Mouse (Mus musculus): ENCODE data around the gene Fam227a.

The Fam227a gene

DNA sequence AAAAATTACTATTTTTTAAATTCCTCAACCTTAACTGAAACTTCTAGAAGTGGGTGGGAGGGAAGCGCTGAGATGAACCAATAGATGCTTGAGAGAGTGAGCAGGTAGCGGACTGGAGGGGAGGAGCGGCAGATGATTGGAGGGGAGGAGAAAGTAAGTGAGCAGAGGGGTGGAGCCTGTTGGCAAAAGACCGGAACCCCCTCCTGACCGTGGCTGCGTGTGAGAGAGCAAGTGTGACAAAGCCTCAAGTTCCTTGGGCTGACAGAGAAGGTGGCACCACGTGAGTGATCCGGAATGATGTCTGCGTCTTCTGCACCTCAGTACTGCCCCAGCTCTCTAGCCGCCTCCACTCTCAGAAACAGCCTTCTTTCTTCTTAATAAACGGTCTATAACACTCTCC is 41.6 kb downstream of the Fam227a start:
- DNase-seq (ENCODE audit: extremely low spot score, low spot score): no peak

DNA sequence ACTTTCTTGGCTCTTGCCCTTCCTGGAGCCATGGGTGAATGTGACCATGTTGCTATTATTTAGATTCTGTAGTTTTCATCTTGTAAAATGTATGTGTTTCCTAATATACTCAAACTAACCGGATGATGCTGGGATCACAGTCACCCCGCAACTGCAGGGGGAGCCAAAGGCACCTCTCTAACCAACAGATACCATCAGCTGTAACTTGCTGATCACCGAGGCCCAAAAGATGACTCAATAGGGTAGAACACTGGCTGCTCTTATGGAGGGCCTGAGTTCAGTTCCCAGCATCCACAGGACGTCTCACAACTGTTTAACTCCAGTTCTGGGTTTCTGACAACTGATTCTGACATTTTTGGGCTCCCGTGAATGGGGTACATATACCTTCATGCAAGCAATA is 42.0 kb downstream of the Fam227a start:
- no peak for DNase-seq (ENCODE audit: extremely low spot score, low spot score)

DNA sequence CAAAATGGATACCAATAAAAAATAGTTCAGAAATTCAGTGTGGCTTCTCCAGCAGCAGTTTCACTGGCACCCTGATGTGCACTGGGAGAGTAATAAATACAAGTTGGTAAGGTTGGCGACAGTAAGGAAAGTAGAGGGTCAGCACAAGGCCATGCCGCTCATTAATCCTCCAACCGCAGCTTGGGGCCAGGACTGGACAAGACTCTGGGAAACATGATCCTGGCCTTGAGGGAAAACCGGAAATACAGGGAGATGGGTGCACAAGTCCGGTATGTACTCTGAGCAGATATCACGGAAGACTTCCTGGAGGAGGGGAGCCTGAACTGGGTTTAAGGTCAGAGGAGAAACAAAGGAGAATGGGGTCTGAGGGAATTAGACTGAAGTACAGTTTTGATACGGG is 43.3 kb downstream of the Fam227a start:
- no peak for DNase-seq (ENCODE audit: extremely low spot score, low spot score)

DNA sequence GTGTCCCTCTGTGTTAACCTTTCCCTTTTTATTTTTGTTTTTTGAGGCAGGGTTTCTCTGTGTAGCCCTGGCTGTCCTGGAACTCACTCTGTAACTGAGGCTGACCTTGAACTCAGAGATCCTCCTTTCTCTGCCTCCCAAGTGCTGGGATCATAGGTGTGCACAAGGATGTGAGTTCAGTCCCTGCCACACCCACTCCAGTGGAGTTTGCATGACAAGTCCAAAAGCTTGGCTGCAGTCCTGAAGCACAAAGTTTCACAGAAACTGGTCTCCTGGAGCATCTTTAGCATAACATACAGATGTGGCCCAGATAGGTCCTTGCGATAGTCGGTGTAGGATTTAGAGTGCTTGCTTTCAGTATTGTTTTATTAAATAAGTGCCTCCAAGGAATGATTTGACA is 49.5 kb downstream of the Fam227a start:
- DNase-seq (ENCODE audit: extremely low spot score, low spot score): no peak

DNA sequence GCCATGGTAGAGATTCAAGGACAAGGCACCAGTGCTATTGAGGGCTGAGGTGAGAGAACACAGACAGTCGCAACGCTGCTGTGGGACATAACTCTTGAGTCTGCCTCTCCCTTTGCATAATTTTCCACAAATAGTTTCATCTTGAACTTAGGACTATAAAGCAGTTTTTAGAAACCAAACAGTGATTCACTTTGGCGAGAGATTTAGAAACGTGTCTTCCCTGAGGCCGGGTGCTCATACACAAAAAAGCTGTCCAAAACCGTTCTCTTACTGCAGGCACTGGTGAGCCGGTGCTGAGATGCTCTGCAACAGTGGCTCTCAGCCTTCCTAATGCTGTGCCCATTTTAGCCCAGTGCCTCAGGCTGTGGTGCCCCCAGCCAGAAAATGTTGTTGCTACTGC is 50.5 kb downstream of the Fam227a start:
- DNase-seq (ENCODE audit: extremely low spot score, low spot score): no peak

DNA sequence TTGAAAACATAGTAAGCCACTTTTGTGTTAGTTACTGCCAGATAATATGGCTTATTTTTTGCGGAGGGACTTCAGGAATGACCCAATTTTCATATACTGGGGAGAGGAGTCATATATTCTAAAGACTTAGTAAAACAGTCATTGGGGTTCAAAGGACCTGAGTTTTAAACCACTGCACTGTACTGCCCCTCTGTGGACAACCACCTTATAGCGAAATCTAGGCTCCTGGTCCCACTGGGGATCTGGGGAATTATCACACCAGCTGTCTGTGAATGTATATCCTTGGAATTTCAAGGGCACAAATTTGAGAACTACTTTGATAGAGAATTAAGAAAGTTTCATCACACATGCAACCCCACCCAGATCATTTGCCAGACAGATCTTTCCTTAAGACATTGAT is 51.0 kb downstream of the Fam227a start:
- DNase-seq (ENCODE audit: extremely low spot score, low spot score): no peak

DNA sequence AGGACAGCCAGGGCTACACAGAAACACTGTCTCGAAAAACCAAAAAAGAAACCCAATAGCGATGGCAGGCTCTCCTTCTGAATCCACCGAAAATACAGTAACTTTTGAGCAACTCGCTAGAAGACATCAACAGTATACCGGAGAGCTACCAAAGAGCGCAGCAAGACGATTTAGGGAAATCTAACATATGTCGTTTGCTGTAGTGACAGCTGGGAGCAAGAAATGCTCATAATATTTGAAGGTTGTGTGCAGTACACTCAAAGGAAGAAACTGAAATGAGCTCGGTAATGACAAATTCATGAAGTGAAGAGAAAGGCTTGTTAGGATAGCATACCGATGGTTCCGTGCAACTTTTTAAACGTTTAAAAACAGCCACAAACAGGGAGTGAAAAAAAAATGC is 52.6 kb downstream of the Fam227a start:
- DNase-seq (ENCODE audit: extremely low spot score, low spot score): no peak

DNA sequence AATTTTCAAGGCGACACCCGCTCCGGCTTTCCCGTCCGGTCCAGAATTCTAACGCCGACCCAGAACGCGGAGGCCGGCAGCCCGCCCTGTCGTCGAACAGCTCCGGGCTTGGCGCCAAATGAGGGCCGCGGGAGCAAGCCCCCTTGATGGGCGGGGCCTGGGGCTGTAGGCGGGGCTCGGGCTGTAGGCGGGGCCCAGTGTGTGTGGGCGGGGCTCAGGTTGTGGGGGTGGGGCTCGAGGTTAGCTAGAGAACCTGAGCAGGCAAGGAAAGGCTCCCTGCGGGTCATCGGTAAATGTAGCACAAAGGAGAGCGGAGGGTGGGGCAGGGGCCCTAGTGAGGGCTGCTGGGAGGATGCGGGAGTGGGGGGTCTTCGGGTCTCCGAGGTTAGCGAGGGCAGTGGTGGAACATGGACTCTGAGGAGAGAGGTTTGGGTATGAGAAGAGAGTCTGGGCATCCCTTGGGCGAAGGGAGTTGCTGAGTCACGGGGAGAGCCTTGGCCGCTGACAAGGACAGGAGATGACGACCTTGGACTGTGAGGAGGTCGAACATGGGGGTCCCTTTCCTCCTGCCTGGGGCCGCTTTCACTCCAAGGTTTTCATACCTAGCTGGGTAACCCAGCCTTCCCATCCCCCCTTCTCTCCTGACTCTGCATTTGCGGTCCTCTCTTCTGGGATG is 53.6 kb downstream of the Fam227a start, which contains the start of gene Dmc1:
Dmc1 (minus strand) TSS at position 120 of the 676 bp plus-strand sequence.
- DNase-seq (ENCODE audit: extremely low spot score, low spot score): peak; percentile 52

DNA sequence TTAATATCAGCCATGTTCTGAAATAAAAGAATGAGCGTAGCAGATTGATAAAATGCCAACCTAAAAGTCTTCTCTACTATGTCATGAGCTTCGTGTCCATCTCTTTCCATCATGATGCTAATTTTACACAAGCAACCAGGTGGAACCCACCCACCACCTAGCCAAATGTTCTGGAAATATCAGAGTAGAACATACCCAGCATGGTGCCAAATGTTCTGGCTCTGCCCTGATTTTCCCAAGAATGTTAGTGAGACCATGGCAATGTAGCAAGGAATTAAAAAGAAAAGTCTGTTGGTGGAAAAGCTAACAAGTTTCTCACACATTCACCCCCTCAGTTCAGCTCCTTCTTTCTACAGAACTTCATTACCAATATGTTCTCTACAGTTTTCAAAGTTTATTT is 58.6 kb downstream of the Fam227a start:
- no peak for DNase-seq (ENCODE audit: extremely low spot score, low spot score)

DNA sequence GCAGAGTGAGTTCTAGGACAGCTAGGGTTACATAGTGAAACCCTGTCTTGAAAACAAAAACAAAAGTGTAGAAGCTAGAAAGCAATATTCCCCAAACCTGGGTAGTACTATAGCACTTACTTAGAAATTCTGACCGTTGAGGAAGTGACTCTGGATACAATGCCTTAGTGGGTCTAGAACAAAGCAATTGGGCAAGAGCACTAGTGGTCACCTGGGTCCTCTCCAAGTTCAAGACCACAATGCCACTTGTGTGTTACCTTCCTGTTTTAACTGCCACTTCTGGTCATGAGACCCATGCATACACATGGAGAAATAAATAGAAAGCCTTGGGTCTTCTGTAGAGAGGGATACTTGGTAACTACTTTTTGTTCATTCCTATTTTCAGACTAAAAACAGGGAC is 60.0 kb downstream of the Fam227a start:
- no peak for DNase-seq (ENCODE audit: extremely low spot score, low spot score)

DNA sequence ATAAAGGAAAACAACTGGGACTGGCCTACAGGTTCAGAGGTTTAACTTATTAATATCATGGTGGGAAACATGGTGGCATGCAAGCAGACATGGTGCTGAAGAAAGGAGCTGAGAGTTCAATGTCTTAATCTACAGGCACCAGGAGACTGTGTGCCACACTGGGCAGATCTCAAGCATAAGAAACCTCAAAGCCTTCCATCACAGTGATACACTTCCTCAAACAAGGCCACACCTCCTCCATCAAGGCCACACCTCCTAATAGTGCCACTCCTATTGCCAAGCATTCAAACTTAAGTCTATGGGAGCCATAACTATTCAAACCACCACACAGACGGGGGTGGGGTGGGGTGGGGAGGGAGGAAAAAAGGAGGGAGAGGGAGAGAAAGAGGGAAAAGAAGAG is 77.2 kb downstream of the Fam227a start:
- no peak for DNase-seq (ENCODE audit: extremely low spot score, low spot score)

DNA sequence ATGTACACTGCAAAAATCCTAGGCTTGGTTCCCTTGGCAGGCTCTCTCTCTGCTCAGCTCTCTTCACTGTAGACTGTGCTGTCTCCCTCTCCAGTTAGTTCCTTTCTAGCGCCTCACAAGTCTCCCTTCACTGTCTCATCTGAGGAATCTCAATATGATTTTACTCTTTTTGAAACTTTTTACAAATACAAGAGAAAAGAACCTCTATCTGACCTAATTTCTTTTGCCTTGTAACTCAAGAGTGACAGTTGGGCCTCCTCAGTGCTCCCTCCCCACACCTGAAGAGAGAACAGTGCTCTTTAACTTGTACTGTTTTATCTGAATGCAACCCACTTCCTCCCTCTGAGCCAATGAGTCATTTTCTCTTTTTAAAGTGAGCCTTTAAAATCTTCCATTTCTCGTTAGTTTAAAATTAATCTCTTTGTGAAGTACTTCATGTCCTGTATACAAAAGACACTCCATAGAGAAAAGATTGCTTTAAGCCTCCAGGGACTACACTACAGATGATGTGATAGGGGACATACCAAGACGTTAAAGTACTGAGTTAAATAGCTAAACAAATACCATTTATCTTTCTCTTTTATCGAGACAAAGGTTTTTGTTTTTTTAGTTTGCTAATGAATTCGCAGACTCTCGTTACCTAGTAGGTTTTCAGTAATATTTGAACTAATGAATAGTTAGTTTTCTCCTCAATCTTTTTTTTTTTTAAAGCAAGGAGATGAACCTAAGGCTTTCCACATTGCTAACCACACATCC is 80.9 kb downstream of the Fam227a start:
- DNase-seq (ENCODE audit: extremely low spot score, low spot score): no peak

DNA sequence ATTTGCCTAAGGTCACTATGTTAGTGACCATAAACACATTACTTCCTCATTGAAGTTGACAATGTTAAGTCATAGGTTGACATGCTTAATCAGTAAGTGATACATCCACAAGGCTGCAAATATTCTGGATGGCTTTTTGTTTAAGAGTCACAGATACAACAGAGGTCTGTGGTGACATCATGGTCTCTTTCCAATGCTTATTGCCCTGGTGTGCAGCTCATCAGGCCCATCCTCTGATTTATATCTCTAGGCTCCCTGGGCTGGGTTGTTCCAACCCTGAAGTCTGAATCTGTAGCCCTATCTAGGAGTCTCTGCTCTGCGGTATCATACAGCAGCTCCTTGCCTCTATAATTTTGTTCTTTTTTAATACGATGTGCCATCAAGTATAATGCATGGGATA is 81.8 kb downstream of the Fam227a start:
- DNase-seq (ENCODE audit: extremely low spot score, low spot score): no peak

DNA sequence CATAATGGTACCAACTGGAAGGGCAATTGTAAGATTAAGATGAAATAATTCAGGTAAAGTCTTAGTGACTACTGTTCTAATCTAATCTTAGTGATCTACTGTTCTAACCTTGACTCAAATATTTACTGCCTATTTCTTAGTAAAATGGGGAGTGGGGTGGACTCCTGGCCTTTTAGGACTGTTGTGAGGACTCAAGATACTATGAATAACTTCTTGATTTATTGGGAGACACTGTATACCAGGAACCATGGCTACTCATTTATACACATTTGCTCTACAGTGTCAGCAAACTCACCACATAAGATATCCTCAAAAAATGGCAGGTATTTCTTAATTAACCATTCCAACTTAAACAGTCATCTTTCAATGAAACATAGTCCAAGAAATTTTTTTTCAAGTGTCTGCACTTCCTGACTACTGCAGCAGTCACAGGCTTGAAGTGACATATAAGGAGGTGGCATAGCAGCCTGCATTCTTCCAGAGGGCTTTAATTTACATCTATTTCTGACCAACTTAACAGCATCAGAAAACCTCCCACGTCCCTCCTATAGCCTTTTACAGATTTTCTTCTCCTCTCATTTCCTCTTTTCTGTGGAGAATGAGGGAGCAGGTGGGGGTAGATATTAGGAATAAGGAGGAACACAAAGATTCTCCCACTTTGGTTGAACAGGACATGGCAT is 83.1 kb downstream of the Fam227a start:
- DNase-seq (ENCODE audit: extremely low spot score, low spot score): no peak

DNA sequence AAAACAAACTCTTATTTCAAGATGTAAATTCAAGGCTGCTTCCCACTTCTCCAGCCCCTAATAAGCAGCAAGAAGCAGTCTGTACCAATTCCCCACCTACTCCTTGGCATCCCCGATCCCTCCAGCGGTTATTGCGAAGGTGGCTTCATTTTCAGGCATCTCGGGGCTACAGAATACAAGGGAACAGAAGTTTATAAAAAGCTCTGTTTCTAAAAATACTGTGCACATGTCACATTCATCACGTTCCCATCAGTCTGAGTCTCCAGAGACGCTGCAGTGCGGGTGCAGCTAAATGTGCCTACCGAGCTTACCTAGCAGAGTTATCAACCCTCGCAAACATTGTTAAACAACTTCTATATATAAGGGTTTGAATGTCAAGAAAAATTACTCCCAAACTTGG is 96.3 kb downstream of the Fam227a start:
- DNase-seq (ENCODE audit: extremely low spot score, low spot score): no peak

DNA sequence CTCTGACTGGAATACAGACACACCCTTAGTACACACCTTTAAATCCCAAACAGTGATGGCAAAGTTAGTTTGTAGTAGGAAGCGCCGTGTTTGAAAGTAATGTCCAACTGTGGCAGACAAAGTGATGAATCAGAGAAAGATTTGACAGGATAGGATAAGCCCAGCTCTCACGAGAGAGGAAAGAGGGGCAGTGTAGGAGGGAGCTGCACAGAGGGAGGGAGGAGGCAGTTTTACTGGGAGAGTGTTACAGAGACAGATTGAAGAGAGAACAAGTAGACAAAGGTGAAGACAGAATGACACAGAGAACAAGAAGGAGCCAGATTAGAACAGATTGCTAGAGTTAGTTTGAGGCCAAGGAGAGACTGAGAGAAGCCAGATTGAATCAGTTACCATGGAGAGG is 99.1 kb downstream of the Fam227a start:
- no peak for DNase-seq (ENCODE audit: extremely low spot score, low spot score)

All from neural tube, embryonic 10.5 days (tissue).